Mouse (Mus musculus) urinary bladder, postnatal 10 days (tissue): ENCODE measurements around the gene Stox2.

Experiments
- DNase-seq: peaks from one replicate; pipeline ENCODE4 v3.0.0; 2022; ENCODE audit warnings: low spot score

The Stox2 gene

GRCm38 (mm10) chr8:47289641-47290040, 156.5 kb downstream of the Stox2 start:
- no peak for DNase-seq

DNA sequence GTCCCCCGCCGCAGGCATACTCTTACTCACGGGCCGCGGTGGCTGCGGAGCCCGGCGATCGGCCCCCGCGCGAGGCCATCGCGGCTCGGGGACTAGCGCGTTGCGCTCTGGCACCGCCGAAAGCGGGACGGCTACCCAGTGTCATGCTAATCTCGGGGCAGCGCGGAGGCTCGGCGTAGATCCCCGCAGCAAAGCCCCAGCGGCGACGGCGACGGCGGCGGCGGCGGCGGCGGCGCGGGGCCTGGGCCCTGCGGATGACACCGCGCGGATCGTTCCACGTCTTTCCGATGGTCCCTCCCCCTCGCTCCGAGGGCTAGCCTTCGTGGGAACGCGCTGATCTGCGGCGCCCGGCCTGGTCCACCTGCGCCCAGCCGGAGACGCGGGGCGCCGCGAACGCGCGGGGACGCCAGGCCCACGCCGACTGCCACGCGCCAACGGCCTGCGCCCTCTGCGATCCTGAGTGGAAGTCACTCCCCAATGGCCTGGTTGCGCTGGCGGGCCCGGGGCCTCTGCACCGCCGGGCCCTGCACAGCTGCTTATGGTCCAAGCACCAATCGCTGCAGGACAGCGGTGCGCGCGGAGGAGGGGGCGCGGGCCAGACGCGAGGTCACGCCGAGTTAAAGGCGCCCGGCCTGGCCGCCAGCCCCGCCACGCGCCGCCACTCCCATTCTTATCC, 157.2 kb downstream of the Stox2 start:
- no peak for DNase-seq

- no peak for DNase-seq
Measured at GRCm38 (mm10) chr8:47288131-47288865, 157.9 kb downstream of the Stox2 start.

DNA sequence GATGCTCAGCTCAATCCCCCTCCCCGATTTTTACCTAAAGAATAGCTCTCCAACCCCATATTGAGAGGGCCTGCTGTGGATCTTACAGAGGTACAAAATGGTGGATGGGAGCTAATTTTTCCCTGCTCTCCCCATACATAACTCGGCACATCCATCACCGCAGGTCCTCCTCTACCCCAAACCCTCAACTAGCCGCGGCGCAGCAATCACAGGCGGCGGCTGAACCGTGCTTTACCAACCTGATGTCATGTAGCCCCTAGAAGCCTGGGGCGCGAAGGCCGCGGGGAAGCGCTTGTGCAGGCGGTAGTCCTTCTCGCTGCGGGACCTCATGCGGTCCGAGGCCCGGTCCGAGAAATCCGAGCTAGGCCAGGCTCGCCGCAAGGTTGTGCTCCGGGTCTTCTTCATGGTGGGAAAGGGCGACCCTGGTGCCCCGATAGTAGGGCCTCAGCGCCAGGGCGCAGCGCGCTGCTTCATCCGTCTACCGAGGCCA, 158.5 kb downstream of the Stox2 start:
- DNase-seq: no peak

GRCm38 (mm10) chr8:47287201-47287621, 159.0 kb downstream of the Stox2 start:
- no peak for DNase-seq

- no peak for DNase-seq
Measured at GRCm38 (mm10) chr8:47286081-47286700, 160.0 kb downstream of the Stox2 start.

GRCm38 (mm10) chr8:47285435-47285834, 160.7 kb downstream of the Stox2 start:
- no peak for DNase-seq

DNA sequence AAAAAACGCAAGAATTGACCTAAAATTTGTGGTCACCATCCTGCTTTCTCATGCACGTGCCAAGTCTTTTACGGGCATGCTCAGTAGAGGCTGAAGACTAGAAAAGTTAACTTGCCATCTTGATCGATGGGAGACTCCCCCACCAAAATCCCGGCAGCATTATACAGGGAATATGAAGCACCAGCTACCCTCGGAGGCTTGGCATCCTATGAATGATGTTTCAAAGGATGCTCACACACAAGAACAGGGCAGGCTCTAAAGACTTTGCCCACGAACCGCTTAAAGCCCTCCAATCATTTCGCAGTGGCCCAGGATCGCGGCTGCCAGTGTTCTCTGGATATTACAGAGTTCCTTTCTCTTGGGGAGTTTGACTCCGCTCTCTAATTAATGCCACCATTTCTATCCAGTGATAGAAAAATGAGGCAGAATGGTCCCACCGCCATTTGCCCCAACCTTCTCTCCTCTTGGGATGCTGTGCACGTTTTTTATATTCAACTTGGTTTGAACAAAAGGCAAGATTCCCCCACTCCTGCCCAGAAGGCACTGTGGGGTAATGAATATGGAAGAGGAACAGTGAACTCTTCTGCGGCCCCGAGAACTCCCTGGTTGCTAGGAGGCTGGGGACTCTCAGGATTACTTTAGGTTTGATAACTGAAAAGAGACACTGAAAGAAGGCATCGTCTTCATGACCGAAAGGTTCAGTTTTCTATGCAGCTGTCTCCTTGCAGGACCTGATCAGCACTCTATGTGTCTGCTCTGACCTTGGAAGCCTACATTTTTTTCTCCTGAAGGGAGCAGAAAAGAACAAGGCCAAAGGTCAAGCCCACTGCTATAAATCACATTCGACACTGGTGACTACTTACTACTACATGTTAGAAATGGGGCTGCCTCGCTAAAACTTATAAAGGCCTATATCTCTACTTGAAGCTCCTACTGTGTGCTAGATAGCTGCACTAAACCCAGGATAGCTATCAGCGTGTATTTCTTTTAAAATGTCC, 161.5 kb downstream of the Stox2 start:
- DNase-seq: no peak

GRCm38 (mm10) chr8:47279898-47280297, 166.3 kb downstream of the Stox2 start:
- DNase-seq: no peak

GRCm38 (mm10) chr8:47278211-47278610, 168.0 kb downstream of the Stox2 start:
- no peak for DNase-seq

GRCm38 (mm10) chr8:47268931-47269330, 177.2 kb downstream of the Stox2 start:
- no peak for DNase-seq

DNA sequence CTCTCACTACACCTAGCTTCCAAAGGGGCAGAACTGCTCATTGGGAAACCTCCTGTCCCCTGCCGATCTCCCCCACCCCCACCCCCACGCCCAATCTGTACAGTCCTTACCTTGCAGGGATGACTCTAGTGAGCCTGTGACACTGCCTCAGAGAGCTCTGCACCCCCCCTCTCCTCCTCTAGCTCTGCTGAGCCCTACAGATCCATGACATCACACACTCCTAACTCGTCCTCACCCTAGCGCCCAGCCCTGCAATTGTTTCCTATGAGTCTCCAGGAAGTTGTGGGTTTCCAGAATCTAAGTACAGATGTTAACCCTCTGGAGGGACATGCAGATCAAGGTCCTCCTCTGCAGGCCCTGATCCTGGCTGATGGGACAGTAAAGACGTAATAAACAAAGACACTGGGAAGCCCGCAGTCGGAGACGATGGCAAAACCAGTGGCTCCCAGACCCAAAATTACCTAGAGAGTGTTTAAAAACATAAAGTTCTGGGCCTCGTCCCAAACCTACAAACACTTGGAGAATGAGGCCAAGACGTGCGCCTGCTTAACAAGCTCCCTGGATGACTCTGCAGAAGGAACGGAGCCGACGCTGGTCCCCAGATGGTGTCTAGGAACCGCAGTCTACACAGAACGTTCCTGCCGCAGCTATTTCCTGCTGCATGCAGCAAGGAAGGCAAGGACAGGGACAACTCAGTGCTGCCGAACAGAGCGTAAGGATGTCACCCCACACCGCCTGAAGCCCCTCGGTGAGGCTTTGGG, 177.9 kb downstream of the Stox2 start:
- no peak for DNase-seq

GRCm38 (mm10) chr8:47263070-47263843, 182.9 kb downstream of the Stox2 start:
- no peak for DNase-seq

GRCm38 (mm10) chr8:47260751-47261474, 185.2 kb downstream of the Stox2 start:
- no peak for DNase-seq

DNA sequence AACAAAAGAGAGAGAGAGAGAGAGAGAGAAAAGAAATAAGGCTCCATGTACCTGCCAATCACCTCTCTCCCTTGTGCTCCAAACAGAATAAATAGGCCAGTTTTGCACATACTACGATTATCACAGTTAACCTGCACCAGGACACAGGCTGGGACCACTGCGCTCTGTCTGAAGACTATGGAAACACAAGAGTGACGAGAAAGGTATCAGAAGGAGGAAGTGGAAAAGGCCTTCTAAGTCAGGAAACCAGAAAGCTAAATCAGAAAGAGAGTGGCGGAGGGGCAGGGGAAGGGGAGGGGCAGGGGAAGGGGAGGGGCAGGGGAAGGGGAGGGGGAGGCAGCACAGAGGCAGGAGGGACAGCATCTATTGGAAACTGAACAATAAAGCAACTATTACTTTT, 195.3 kb downstream of the Stox2 start:
- no peak for DNase-seq

- no peak for DNase-seq
Measured at GRCm38 (mm10) chr8:47245116-47245515, 201.0 kb downstream of the Stox2 start.

DNA sequence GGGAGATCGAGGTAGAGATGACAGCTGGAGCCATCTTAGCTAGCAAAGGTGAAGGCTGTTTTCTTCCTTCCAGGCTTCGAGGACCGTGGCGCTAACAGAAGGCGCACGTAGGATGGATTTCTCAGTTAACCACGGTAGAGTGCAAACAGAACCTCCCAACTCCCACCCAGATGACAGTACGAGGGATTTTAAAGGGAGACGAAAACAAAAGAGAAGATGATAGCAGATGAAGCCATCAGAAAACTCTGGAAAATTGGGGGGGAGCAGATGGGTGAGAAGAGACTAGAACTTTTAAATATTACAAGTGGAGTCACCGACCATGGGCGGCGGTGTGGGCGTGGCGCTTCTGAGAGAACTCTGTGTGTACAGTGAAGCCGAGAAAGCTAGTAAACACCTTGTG, 202.0 kb downstream of the Stox2 start:
- no peak for DNase-seq

GRCm38 (mm10) chr8:47243631-47244030, 202.5 kb downstream of the Stox2 start:
- no peak for DNase-seq

DNA sequence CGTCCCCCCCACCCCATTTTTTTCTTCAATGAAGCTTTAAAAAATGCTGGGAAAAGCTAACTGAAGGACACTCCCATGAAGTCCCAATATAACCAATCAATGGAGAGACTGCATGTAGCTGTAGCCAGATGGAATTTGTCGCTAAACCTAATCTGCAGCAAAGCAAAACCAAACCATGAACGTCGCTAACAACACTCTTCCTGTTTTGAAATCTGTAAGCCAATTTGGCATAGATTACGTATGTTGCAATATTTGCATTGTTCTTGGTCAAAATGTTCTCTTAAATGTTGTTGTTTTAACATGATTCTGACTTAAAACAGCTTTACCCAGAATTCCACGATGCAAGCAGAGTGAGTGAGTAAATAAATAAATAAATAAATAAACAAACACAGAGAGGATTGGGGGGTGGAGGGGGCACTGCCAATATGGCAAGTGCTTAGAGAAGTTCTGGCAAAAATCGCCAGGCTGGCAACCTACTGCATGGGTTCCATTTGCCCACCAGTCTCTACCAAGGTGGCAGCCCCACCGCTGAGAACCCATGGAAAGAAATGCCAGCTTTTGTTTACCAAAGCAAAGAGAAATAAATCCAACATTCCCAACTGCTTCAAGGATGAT, 203.0 kb downstream of the Stox2 start:
- DNase-seq: no peak
